Mouse (Mus musculus) adrenal gland (tissue): ENCODE data around the gene Slc43a2.

Experiments used
- intact Hi-C: fragments of 180-260 bp; cut with DNase I; formaldehyde crosslinking; loops from one replicate; pipeline ENCODE4 v1.15.1; 2025

The Slc43a2 gene

DNA sequence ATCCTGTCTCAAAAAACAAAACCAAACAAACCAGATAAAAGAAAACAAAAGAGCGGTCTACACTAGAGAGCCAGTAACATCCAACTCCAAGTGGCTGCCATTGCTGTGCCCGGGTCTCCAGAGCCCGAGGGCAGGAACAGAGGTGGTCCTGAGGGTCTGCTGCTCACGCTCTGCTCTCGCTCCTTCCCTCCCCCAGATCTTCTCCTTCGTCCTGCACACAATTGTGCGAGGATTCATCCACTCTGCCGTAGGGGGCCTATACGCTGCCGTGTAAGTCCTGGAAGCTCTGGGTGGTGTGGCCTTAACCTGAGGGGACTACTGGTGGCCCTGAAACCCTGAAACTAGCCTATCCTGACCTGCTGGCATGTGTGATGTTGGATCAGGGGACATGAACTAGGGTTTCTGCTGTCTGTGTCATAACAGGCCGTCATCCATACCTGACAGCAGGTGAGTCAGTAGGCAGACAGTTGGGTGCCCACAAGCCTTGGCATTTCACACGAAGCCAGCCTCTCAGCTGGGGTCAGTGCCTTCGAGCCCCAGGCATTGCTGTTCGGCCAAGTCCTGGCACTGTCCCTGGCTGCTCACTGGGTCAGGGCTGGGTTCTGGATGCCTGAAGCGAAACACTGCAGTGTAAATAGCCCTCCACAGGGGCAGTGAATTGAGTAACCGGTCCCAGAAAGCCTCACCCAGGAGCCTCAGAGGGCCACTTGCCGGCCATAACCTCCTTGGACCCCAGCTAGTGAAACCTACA is 39.1 kb downstream of the Slc43a2 start:
- intact Hi-C loops: loop anchor here (10.0 kb wide), 1 partner anchor 156 kb away; no protein-coding TSS in a partner anchor

DNA sequence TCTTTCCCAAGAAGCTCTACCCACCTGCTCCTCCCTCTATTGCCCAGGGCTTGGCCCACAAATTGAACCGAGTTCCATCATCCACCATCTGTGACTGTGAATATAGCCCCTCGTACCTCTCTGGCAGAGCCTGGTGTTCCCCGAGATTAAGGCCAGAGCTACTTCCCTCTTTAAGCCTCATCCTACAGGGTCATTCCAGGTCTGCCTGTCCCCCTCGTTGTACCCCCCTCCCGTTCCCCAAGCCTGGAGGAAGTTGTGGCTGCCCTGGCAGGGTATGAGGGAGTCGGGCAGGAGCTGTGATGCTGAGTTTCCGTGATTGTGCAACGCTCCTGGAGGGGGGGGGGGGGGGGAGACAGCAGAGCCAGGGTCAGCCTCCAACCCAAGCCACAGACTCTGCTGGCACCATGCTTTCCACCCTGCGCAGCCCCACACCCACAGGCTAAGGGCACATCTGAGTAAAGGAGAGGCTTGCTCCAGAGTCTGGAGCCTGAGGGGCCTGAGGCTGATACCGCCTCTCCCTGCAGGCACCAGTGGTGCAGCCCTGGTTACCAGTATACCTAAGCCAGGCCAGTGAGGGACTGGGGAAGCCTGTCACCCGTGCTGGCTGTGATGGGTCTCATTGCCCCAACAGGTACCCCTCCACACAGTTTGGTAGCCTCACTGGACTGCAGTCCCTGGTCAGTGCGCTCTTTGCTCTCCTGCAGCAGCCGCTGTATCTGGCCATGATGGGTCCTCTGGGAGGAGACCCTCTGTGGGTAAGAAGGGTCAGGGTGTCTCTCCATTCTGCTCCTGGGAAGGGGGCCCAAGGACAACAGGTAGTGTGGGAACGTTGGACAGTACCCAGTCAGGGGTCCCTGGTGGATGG is 39.9 kb downstream of the Slc43a2 start:
- intact Hi-C loops: loop anchor here (10.0 kb wide), 1 partner anchor 157 kb away; no protein-coding TSS in a partner anchor

DNA sequence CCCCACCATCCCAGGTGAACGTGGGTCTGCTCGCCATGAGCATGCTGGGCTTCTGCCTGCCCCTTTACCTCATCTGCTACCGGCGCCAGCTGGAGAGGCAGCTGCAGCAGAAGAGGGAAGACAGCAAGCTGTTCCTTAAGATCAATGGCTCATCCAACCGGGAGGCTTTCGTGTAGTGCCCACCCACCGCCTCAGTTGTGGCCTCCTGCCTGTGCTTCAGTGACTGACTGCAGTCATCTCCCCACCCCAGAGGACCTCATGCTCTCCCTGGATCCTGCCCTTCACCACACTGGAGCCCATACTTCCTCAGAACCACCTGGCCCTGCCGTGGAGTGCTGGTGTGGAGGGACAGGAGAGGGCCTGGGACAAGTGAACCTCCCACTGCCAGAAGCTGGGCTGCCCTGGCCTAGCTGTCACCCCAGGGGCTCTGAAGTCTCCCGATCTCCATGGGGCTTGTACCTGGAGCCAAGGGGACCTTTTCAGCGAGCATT is 40.9 kb downstream of the Slc43a2 start:
- intact Hi-C loops: loop anchor here (10.0 kb wide), 1 partner anchor 158 kb away; no protein-coding TSS in a partner anchor

DNA sequence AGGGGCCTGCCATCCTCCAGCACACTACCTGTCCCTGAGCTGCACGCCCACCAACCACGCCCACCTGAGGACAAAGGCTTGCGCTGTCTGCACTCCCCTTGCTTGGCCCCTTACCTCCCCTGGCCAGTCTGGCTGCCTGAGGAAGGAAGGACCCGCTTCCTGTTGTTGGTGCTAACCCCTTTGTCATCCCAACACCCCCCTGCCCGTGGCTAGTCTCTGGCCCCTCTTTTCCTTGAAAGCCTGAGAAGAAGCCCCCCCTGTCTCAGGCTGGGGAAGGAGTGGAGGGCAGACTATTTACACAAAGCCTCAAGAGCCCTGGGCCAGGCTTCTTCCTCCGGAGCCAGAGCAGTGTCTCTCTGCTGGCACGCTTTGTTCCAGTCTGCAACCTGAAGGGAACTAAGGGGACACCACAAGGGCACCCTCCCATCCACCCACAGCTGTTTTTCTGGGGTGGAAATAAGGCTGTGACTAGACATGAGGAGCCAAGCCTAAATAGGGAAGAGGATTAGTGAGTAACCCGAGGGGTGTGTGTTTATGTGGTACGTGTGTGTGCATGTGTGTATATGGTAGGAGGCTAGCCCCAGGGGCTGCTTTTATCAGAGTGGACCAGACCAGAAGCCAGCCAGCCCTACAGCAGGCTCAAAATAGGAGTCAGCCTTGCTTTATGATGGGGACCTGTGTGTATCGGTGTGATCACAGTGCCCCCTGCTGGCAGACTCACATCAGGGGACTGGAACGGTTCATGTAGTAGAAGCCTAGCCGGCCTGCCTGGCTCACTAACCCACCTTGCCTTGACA is 41.6 kb downstream of the Slc43a2 start:
- intact Hi-C loops: loop anchor here (1.0 to 10.0 kb wide), 2 partner anchors 43 to 158 kb away; no protein-coding TSS in a partner anchor

DNA sequence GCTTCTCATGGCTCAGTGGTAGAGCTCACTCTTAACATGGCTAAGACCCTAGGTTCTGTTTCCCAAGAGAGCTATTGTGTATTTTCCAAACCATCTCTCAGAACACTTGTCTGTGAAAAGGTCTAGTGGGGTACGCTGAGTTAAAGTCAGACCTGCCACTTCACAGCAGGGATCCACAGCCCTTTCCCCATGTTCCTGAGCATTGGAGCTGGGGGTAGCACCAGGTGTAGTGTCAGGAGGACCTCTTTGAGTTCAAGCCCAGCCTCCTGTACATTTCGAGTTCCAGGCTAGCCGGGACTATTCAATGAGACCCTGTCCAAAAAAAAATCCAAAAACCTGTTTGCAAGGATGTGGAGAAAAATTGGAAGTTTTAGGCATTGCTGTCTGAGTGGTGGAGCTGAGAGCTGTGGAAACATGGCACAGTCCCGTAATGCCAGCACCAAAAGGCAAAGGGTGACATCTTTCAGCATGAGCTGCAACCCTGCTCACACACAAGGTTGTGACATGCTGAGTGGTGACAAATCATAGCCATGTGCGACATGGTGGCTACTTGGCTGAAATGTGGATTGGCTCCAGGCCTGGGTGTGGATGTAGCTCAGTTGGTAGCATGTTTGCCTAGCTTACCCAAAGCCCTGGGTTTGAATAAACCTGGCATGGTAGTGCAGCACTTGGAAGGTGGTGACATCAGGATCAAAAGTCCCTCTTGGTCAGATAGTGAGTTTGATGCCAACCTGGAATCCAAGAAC is 43.1 kb downstream of the Slc43a2 start:
- intact Hi-C loops: loop anchor here (10.0 kb wide), 1 partner anchor 160 kb away; no protein-coding TSS in a partner anchor

DNA sequence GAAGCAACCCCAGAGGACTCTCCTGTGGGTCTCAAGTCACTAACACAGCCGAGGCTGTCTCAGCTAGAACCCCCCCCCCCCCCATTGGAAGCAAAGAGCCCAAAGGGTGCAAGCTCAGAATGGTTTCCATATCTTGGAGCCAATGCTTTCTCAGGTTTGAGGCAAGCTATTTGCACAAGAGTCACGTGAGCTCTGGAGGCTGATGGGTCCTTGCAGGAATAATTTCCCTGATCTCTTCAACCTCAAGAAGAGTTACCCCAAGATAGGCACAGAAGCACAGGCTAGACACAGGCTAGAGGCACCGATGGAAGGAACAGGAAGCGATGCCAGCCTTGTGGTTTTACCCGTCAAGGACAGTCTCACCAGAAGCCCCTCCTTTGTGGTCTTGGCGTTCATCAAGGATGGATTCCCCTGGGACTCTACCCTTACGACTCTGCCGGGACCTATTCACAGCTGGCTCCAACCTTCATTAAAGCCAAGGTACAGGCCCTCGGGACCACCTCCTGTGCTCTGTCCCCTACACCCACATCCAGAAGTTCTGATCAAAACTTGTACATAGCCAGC is 44.1 kb downstream of the Slc43a2 start:
- intact Hi-C loops: loop anchor here (10.0 kb wide), 1 partner anchor 161 kb away; no protein-coding TSS in a partner anchor

DNA sequence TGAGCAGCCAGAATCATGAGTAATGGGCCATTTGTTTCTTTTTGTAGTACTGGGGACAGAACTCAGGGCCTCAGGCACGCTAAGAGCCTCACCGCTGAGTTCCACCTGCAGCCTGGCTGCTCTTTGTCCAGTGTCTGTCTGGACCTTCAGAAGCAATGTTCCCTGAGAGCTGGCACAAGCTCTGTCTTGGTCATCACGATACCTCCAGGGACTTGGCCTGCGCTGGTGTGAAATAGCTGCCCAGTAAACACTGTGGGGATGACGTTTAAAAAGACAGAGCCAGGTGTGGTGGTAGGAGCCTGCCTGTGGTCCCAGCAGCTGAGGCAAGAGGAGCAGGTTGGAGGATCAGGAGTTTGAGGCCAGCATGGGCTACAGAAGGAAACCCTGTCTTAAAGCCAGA is 47.1 kb downstream of the Slc43a2 start:
- intact Hi-C loops: loop anchor here (10.0 kb wide), 1 partner anchor 164 kb away; no protein-coding TSS in a partner anchor

DNA sequence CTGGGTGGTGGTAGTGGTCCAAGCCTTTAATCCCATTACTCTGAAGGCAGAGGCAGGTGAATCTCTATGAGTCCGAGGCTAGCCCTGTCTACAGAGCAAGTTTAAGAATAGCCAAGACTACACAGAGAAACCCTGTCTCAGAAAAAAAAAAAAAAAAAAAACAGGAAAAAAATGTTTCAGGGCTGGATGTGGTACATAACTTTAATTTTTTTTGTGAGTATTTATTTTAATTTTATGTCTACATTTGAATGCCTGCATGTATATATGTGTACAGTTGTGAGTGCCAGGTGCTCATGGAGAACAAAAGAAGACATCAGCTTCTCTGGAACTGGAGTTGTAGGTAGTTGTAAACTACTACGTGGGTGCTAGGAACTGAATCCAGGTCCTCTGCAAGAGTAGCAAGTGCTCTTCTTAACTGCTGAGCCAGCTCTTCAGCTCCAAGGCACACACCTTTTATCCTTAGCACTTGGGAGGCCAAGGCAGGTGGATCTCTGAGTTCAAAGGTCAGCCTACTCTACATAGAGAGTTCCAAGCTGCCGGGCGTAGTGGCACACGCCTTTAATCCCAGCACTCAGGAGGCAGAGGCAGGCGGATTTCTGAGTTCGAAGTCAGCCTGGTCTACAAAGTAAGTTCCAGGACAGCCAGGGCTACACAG is 50.1 kb downstream of the Slc43a2 start:
- intact Hi-C loops: no loop called here

DNA sequence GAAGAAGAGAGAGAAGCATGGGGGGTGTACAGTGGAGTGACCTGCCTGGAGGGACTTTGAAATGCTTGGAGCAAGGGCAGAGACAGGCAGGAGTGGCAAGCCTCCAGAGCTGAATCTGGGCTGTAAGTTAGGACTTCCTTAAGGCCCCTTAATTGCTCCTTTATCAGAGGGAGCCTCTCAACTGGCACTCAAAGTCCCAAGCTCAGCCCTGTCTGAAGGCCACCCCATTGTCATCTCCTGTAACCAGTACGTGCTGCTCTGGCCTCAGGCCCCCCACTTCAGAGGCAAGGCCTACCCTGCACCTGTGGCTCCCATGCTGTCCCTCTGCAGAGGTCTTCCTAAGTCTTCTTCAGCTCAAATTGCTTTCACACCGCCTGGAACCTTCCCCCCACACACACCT is 52.0 kb downstream of the Slc43a2 start:
- intact Hi-C loops: no loop called here

DNA sequence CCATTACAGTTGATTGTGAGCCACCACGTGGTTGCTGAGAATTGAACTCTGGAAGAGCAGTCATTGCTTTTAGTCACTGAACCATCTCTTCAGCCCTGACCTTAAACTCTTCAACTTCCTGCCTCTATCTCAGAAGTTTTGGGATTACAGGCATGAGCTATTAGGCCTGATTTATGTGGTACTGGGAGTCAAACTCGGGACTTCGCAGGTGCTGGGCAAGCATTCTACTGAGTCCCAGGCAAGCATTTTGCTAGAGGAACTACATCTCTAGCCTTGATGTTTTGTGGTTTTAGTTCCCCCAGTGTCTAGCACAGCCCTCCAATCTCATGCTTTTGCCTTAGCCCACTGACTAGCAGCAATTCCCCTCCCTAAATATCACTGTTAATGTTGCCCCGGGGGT is 53.6 kb downstream of the Slc43a2 start:
- intact Hi-C loops: no loop called here

DNA sequence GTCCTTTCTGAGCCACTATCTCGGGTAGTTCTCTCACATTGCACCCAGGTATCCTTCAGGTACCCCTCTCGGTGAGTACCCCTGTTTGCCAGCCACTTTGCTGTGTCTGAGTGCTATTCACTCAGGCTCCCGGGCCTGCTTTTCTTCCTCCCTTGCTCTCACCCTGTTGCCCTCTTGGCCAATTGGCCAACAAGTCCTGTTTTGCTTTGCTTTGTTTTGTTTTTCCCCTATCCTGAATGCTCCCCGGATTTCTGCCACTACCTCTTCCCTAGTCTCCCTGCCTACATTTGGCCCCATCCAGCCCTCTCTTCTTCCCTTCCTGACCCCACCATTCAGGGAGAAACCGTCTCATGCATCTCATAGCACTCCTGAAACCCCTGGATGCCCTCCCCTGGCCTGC is 54.5 kb downstream of the Slc43a2 start:
- intact Hi-C loops: no loop called here

DNA sequence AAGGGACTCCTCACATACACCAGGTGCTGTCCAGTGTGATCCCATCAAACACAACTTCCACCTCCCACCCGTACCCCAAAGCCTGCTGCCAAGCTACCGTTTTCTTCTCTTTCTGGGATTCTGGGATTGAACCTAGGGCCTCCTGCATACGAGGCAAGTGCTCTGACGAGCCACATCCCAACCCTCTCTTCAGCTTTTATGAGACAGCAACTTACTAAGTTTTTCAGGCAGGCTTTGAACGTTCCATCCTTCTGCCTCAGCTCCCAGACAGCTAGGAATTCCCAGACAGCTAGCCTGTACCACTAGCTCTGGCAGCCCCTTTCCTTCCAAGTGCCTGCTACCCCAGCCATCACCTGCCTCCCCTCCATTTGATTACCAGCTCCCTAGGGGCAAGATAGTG is 55.5 kb downstream of the Slc43a2 start:
- intact Hi-C loops: no loop called here

DNA sequence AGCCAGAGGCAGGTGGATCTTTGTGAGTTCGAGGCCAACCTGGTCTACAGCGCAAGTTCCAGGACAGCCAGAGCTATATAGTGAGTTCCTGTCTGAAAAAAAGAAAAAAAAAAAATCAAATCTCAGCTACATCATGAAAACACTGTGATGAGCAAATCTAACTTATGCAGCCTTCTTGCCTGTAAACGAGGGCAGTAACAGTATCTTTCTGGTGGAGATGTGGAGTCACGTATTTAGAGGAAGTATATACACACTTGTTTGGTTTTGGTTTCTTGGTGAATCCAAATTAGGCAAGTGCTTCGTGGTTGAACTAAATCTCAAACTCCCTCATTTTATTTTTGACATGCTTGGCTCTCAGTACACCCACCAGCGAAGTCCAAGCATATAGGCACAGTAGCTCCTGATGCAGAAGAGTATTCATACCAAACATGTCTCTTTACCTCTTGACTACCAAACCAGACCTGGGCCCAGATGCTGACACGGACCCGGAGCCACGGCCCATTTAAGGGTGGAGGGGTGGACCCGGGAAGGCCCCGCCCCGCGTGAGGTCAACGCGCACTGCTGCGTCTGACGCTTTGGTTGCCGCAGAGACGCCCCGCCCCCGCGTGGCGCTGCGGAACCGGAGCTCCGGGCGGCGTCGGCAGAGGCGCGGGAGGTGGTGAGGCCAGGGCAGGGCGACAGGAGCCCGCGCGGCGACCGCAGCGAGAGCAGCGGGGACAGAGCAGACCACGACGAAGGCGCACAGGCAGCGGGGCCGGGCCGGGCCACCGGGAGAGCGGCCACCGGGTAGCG is 56.2 kb downstream of the Slc43a2 start, which contains the start of gene Pitpna:
Gene Pitpna (plus strand): TSS at position 605 of the 792 bp plus-strand sequence.
- intact Hi-C loops: no loop called here

DNA sequence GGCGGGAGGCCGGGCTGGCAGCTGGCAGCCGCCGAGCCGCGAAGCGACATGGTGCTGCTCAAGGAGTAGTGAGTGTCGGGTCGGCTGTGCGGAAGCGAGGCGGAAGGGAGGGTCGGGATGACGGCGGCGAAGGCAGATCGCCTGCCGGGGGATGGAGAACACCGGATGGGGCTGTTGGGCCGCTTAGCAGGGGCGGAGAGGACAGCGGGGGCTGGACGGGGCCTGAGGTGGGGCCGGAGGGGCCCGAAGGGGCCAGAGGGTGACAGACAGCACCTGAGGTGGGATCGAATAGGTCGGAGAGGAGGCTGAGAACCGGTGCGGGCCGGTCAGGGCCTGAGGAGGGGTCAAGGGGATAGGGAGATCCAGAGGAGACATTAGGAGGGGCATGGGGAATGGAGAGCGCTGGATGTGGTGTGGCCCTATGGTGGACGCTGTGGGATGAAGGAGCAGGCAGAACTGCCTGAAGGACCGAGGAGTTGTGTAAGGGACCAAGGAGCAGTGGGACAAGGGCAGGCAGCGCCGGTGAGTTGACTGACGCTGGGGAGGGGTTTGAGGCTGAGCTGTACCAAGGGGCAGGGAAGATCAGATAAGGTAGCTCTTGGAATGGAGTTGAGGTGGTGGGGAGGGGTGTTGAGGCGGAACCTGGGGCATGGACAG is 56.9 kb downstream of the Slc43a2 start:
- intact Hi-C loops: no loop called here

DNA sequence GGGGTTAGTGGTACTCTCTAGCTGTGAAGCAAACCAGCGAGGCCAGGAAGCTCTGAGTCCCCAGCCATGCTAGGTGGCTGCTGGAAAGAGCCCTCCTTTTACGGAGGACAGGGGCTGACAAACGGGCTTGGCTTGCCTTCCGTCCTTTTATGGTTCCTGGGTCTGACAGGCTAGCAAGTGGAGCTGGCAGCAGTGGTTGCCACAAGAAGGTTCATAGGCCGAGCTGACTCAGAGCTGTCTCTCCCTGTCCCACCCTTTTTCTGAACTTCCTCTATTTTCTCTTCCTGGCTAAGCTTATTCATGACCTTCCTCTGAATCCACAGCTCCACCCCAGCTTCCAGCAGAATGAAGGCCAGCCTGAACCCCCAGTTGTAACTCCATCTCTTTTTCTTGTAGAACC is 61.1 kb downstream of the Slc43a2 start:
- intact Hi-C loops: loop anchor here (5.0 kb wide), 1 partner anchor 35 kb away; no protein-coding TSS in a partner anchor

DNA sequence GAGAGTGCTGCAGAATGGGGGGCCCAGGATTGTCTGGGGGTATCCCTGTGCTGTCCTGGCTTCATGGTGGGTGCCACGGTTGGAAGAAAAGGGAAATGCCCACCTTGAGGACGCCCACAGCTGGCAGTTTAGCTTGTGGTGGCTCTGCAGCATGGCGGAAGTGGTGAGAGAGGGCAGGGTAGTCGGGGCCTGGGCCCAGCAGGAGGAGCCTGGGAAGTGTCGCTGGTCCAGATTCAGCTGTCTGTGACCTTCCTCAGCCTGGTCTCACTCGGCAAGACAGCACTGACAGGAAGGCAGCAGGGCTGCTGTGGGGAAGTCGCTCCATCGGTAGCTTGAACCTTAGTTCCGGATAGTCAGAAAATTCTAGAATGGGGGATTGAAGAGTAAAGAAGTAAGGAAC is 62.9 kb downstream of the Slc43a2 start:
- intact Hi-C loops: loop anchor here (5.0 kb wide), 1 partner anchor 33 kb away; no protein-coding TSS in a partner anchor

DNA sequence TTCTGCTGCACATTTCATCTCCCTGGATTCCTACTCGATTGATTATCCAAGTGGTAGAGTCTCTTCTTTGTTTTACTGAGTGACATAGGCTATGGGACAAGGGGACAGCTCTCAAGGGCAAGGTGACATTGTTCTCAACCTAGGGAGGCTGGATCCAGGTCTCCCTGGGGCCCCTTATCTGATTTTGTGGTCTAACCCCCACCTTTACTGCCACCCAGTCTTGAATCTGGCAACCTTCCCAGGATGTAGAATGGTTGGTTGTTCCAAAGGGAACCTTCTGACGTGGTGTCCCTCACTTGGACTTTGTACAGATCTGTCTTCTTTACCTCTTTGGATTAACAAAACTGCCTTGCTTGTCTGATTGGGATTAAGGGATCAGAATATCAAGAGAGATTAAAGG is 63.9 kb downstream of the Slc43a2 start:
- intact Hi-C loops: no loop called here

DNA sequence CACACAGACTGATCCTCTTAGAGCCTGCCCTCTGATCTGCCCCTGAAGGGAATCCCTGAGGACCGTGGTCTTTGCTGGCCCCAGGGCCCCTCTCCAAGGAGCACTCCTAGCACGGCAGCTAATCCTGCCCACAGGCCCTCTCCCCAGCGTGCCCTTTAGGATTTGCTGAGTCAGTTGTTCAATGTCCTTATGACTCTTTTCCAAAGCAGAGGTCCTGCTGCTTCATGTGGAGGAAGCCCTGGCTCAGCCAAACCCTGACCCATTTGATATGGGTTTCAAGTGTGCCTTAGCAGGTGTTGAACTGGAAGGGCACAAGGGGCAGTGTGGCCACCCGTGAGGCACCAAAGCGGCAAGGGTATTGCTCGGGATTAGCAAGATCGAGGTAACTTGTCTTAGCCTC is 64.3 kb downstream of the Slc43a2 start:
- intact Hi-C loops: no loop called here
